Mouse (Mus musculus) intestine, postnatal 0 days (tissue): ENCODE measurements around the gene Polk. TPM values are rescaled to one million over a fixed set of nuclear protein-coding genes. Genes with fewer than 3 reads are reported as not detected.

Source experiments
- ATAC-seq: fragments of 200-750 bp; cut with Nextera tagmentation; 2 replicates; pipeline ENCODE4 v1.8.0; 2017; ENCODE audit warnings: mild to moderate bottlenecking, moderate TSS enrichment, moderate library complexity
- H3K27ac ChIP-seq: fragments of 300-500 bp; sonication (generic); 2 replicates; pipeline ENCODE4 v1.5.1; 2014; ENCODE audit warnings: mild to moderate bottlenecking, low read depth, low read length, moderate library complexity
- H3K27me3 ChIP-seq: fragments of 300-500 bp; sonication (generic); replicated peaks from 2 replicates; pipeline ENCODE4 v1.6.1; 2014; ENCODE audit warnings: low read length, mixed read lengths; ENCODE audit not compliant: control insufficient read depth, insufficient read depth
- H3K36me3 ChIP-seq: fragments of 300-500 bp; sonication (generic); 2 replicates; pipeline ENCODE4 v1.6.1; 2014; ENCODE audit warnings: mild to moderate bottlenecking, moderate library complexity; ENCODE audit not compliant: control insufficient read depth, insufficient read depth
- H3K4me1 ChIP-seq: fragments of 300-500 bp; sonication (generic); replicated peaks from 2 replicates; pipeline ENCODE4 v1.6.1; 2014; ENCODE audit warnings: antibody characterized with exemption, low read length, mixed read lengths; ENCODE audit not compliant: control insufficient read depth, insufficient read depth
- H3K4me2 ChIP-seq: fragments of 300-500 bp; sonication (generic); replicated peaks from 2 replicates; pipeline ENCODE4 v1.6.1; 2014; ENCODE audit warnings: low read depth, mild to moderate bottlenecking, moderate library complexity
- H3K4me3 ChIP-seq: fragments of 300-500 bp; sonication (generic); 2 replicates; pipeline ENCODE4 v1.5.1; 2014; ENCODE audit warnings: low read depth, low read length
- H3K9ac ChIP-seq: fragments of 300-500 bp; sonication (generic); 2 replicates; pipeline ENCODE4 v1.6.1; 2014; ENCODE audit warnings: mild to moderate bottlenecking, low read depth, low read length
- H3K9me3 ChIP-seq: fragments of 300-500 bp; sonication (generic); 2 replicates; pipeline ENCODE4 v1.6.1; 2016; ENCODE audit warnings: mixed run types; ENCODE audit not compliant: control insufficient read depth
- CTCF ChIP-seq: sonication (generic); IDR thresholded peaks from 2 replicates; pipeline ENCODE4 v1.5.1; 2016; ENCODE audit warnings: low read depth, mild to moderate bottlenecking, control low read depth, antibody characterized with exemption, moderate library complexity
- WGBS: fragments of 180-500 bp; shearing (Covaris S2); extraction: QIAGEN DNeasy Blood & Tissue Kit; methylation state at CpG from one replicate; pipeline ENCODE4 v1.1.7; 2014; 5-methylcytosine and 5-hydroxymethylcytosine counted together
- polyA plus RNA-seq: library from polyadenylated mRNA; unstranded; fragments of >200 nt; fragmentation: Nextera tagmentation; extraction: Ambion mirVana; gene quantifications from 2 replicates; pipeline ENCODE4 v1.2.1, GENCODE M21; 2015

Polk gene
- polyA plus RNA-seq: 2.1 and 2.2 TPM in 2 replicates

GRCm38 (mm10) chr13:96542081-96542889, at the start of gene Polk, which contains the start of gene Col4a3bp:
Polk (minus strand) TSS chr13:96542579.
Col4a3bp (plus strand) TSS chr13:96542618.
- TF ChIP-seq CTCF: no peak
- ATAC-seq: peak; percentile 98
- Histone ChIP-seq H3K4me3 (peak within 1 kb of the TSS; percentile 89), H3K36me3 (no peaks in the 10 kb centered on the region), H3K9ac (peak within 1 kb of the TSS; percentile 83), H3K9me3 (no peaks in the 10 kb centered on the region), H3K27me3 (no peaks in the 10 kb centered on the region), H3K4me1 (peaks cover 4% of the 10 kb centered on the region; the same call in 1 of the 2 replicates), H3K4me2 (peak within 1 kb of the TSS; percentile 74), H3K27ac (peak within 1 kb of the TSS; percentile 87)
- under 1% methylated on average over 44 of the region's 50 CpGs for WGBS

GRCm38 (mm10) chr13:96588642-96589041, 46.3 kb upstream of the Polk start:
- H3K27ac ChIP-seq: no peak overlapping the region
- no peak for ATAC-seq
- H3K36me3 ChIP-seq: no peaks in the 10 kb centered on the region
- H3K4me2 ChIP-seq: no peak overlapping the region
- H3K4me1 ChIP-seq: no peaks in the 10 kb centered on the region
- 92% methylated on average over 1 of the region's 1 CpGs for WGBS
- no peak overlapping the region for H3K9ac ChIP-seq
- no peaks in the 10 kb centered on the region for H3K9me3 ChIP-seq
- no peak for TF ChIP-seq CTCF
- H3K27me3 ChIP-seq: no peaks in the 10 kb centered on the region
- H3K4me3 ChIP-seq: no peak overlapping the region

- Histone ChIP-seq H3K4me1 (0 out of 2 replicates have a peak, but pooled peaks cover 3% of the 10 kb centered on the region), H3K27me3 (no peaks in the 10 kb centered on the region), H3K4me2 (no peak overlapping the region), H3K36me3 (no peaks in the 10 kb centered on the region), H3K9ac (no peak overlapping the region), H3K4me3 (no peak overlapping the region), H3K27ac (no peak overlapping the region), H3K9me3 (no peaks in the 10 kb centered on the region)
- no peak for ATAC-seq
- 82% methylated on average over 5 of the region's 5 CpGs for WGBS
- TF ChIP-seq CTCF: no peak
Observed at GRCm38 (mm10) chr13:96586540-96586939, 44.2 kb upstream of the Polk start.

- no peak for TF ChIP-seq CTCF
- Histone ChIP-seq H3K4me3 (no peak overlapping the region), H3K9ac (no peak overlapping the region), H3K27me3 (no peaks in the 10 kb centered on the region), H3K9me3 (no peaks in the 10 kb centered on the region), H3K27ac (no peak overlapping the region), H3K4me2 (no peak overlapping the region), H3K36me3 (no peaks in the 10 kb centered on the region), H3K4me1 (0 out of 2 replicates have a peak, but pooled peaks cover 3% of the 10 kb centered on the region)
- WGBS: 87% methylated on average over 2 of the region's 2 CpGs
- ATAC-seq: no peak
Observed at GRCm38 (mm10) chr13:96584201-96584600, 41.8 kb upstream of the Polk start.

GRCm38 (mm10) chr13:96579979-96580378, 37.6 kb upstream of the Polk start:
- Histone ChIP-seq H3K36me3 (no peaks in the 10 kb centered on the region), H3K27ac (no peak overlapping the region), H3K9ac (no peak overlapping the region), H3K4me1 (0 out of 2 replicates have a peak, but pooled peaks cover 3% of the 10 kb centered on the region), H3K27me3 (no peaks in the 10 kb centered on the region), H3K9me3 (no peaks in the 10 kb centered on the region), H3K4me2 (no peak overlapping the region), H3K4me3 (no peak overlapping the region)
- no peak for TF ChIP-seq CTCF
- no peak for ATAC-seq
- 77% methylated on average over 1 of the region's 1 CpGs for WGBS

GRCm38 (mm10) chr13:96579104-96579503, 36.7 kb upstream of the Polk start:
- no peak for ATAC-seq
- no peak for TF ChIP-seq CTCF
- Histone ChIP-seq H3K4me3 (no peak overlapping the region), H3K9ac (no peak overlapping the region), H3K4me1 (0 out of 2 replicates have a peak, but pooled peaks cover 3% of the 10 kb centered on the region), H3K27ac (no peak overlapping the region), H3K36me3 (no peaks in the 10 kb centered on the region), H3K27me3 (no peaks in the 10 kb centered on the region), H3K4me2 (no peak overlapping the region), H3K9me3 (no peaks in the 10 kb centered on the region)
- WGBS: 81% methylated on average over 2 of the region's 2 CpGs
